Mouse (Mus musculus): ENCODE measurements around the gene Gm9736.
"Not testable (repeated sequence)": the region's sequence is repeated elsewhere in the genome, so short reads cannot be mapped to it uniquely, and the experiment has no call there.

Gene Gm9736

DNA sequence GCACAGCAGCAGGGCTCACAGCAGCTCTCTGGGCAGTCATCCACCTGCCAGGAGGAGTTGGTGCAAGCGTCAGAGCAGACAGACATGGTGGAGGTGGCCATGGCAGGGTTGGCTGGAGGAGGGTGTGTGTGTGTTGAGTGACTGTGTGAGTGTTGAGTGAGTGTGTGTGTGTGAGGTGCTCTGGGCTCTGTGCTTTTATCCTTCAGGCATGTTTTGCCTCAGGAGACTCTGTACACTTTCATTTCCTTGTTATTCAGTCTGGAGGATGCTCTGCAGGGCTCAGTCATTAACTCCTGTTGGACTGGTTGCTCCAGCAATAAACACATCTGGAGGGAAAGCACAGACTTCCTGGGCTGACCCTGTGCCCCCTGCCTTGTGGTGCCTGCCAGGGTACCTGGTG lies at the start of gene Gm9736:
Gene Gm9736 (minus strand): TSS at position 101 of the 400 bp plus-strand sequence.
- DNase-seq (ENCODE audit: low read depth, low spot score), result not testable (repeated sequence)

DNA sequence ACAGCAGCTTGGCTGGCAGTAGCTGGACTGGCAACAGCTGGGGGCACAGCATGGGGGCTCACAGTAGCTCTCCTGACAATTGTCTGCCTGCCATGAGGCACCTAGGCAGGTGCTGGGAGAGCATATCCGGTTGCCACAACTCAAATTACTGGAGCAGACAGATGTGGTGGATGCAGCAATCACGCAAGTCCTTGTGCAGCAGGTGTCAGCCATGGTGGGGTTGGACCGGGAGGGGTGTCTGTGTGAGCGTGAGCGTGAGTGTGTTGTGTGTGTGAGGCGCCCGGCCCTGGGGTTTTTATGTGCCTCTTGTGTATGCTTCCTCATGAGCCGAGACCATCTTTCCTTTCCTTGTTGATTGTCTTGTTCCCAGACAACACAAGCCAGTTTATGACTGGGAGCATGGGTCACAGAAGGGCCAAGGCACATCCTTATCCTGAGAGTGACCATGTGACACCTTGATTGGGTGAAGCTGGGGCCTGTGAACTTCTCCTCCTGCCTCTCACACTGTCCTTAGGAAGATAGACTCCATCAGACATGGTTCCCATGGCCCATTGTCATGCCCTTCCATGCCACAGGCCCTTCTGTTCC lies 47.9 kb upstream of the Gm9736 start, which contains the start of gene Gm19668:
Gene Gm19668 (minus strand): TSS at position 213 of the 588 bp plus-strand sequence.
- no peak for DNase-seq (ENCODE audit: low read depth, low spot score)

- DNase-seq (ENCODE audit: low read depth, low spot score), result not testable (repeated sequence)
These were observed 47.2 kb upstream of the Gm9736 start for GRCm38 (mm10) chr10:77798164-77798920.

- no peak for DNase-seq (ENCODE audit: low read depth, low spot score)
These were observed 46.5 kb upstream of the Gm9736 start for GRCm38 (mm10) chr10:77797677-77798076.

GRCm38 (mm10) chr10:77794976-77795375 lies 43.8 kb upstream of the Gm9736 start, which contains the start of gene Gm9639:
Gm9639 (minus strand) TSS chr10:77795076.
- no peak for DNase-seq (ENCODE audit: low read depth, low spot score)

GRCm38 (mm10) chr10:77788621-77789020 lies 37.5 kb upstream of the Gm9736 start:
- no peak for DNase-seq (ENCODE audit: low read depth, low spot score)

GRCm38 (mm10) chr10:77787876-77788275 lies 36.7 kb upstream of the Gm9736 start, which contains the start of gene Gm7137:
Gm7137 (minus strand) TSS chr10:77788200.
- not testable (repeated sequence) for DNase-seq (ENCODE audit: low read depth, low spot score)

DNA sequence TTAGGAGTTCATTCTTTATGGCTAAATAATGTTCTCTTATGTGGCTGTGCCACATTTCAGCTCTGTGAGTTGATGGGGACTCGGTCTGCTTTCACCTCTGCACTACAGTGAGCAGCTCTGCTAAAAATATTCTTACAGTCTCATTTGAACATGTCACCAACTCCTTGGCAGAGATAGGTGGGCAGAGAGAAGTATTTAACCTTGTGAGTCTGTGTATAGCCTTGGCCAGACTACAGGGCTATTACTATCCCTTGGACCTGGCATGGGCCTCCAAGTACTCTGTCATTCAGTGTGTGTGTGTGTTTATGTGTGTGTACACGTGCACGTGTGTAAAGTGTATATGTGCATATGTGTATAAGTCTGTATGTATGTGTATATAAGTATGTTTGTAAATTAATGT lies 32.2 kb upstream of the Gm9736 start:
- not testable (repeated sequence) for DNase-seq (ENCODE audit: low read depth, low spot score)

- DNase-seq (ENCODE audit: low read depth, low spot score), result not testable (repeated sequence)
These were observed 31.3 kb upstream of the Gm9736 start, which contains the start of gene Gm3250 for GRCm38 (mm10) chr10:77782442-77782841. Gm3250 (minus strand) TSS chr10:77782542.

DNA sequence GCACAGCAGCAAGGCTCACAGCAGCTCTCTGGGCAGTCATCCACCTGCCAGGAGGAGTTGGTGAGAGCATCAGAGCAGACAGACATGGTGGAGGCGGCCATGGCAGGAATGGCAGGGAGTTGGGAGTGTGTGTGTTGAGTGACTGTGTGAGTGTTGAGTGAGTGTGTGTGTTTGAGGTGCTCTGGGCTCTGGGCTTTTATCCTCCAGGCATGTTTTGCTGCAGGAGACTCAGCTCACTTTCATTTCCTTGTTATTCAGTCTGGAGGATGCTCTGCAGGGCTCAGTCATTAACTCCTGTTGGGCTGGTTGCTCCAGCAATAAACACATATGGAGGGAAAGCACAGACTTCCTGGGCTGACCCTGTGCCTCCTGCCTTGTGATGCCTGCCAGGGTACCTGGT lies 25.7 kb upstream of the Gm9736 start, which contains the start of gene Gm7138:
Gene Gm7138 (minus strand): TSS at position 101 of the 400 bp plus-strand sequence.
- not testable (repeated sequence) for DNase-seq (ENCODE audit: low read depth, low spot score)

DNA sequence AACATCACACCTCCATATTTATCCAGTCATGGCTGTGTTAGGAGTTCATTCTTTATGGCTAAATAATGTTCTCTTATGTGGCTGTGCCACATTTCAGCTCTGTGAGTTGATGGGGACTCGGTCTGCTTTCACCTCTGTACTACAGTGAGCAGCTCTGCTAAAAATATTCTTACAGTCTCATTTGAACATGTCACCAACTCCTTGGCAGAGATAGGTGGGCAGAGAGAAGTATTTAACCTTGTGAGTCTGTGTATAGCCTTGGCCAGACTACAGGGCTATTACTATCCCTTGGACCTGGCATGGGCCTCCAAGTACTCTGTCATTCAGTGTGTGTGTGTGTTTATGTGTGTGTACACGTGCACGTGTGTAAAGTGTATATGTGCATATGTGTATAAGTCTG lies 21.0 kb upstream of the Gm9736 start:
- not testable (repeated sequence) for DNase-seq (ENCODE audit: low read depth, low spot score)

GRCm38 (mm10) chr10:77771225-77771624 lies 20.1 kb upstream of the Gm9736 start, which contains the start of gene Gm3238:
Gm3238 (minus strand) TSS chr10:77771325.
- not testable (repeated sequence) for DNase-seq (ENCODE audit: low read depth, low spot score)

GRCm38 (mm10) chr10:77769727-77770126 lies 18.6 kb upstream of the Gm9736 start:
- no peak for DNase-seq (ENCODE audit: low read depth, low spot score)

GRCm38 (mm10) chr10:77759582-77759981 lies 8.4 kb upstream of the Gm9736 start, which contains the start of gene Gm3233:
Gm3233 (minus strand) TSS chr10:77759682.
- DNase-seq (ENCODE audit: low read depth, low spot score), result not testable (repeated sequence)

- no peak for DNase-seq (ENCODE audit: low read depth, low spot score)
These were observed 2.3 kb upstream of the Gm9736 start for GRCm38 (mm10) chr10:77753448-77753847.

DNA sequence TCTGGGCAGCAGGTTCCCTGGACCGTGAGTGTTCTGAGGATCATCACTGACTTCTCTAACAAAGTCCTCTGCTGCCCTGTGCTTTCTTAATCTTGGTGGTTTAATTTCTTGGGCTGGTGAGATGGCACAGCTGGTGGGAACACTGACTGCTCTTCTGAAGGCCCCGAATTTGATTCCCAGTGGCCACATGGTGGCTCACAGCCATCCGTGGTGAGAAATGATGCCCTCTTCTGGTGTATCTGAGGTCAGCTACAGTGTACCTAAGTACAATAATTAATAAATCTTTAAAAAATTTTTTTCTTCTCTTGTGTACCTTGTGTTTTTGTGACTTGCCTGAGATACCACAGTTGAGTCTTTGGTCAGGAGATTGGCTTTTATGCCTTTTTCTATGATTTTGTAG lies 1.2 kb upstream of the Gm9736 start:
- not testable (repeated sequence) for DNase-seq (ENCODE audit: low read depth, low spot score)

DNA sequence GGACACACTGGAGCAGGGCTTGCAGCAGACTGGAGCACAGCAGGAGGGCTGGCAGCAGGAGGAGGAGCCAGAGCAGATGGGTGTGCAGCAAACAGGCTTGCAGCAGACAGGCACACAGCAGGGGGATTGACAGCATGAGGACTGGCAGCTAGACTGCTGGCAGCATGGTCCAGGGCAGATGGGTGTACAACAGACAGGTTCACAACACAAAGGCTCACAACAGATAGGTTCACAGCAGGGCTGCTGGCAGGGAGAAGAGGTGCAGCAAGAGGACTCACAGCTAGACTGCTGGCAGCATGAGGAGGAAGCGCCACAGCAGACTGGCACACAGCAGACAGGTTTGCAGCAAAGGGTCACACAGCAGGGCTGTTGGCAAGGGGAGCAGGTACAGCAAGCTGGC lies 468 bp downstream of the Gm9736 start:
- not testable (repeated sequence) for DNase-seq (ENCODE audit: low read depth, low spot score)

- not testable (repeated sequence) for DNase-seq (ENCODE audit: low read depth, low spot score)
These were observed 9.0 kb downstream of the Gm9736 start, which contains the start of gene Gm18596 for GRCm38 (mm10) chr10:77741924-77742688. Gm18596 (minus strand) TSS chr10:77742638.

GRCm38 (mm10) chr10:77738929-77739328 lies 12.2 kb downstream of the Gm9736 start:
- DNase-seq (ENCODE audit: low read depth, low spot score), result no peak

GRCm38 (mm10) chr10:77735928-77736327 lies 15.2 kb downstream of the Gm9736 start:
- DNase-seq (ENCODE audit: low read depth, low spot score), result no peak

DNA sequence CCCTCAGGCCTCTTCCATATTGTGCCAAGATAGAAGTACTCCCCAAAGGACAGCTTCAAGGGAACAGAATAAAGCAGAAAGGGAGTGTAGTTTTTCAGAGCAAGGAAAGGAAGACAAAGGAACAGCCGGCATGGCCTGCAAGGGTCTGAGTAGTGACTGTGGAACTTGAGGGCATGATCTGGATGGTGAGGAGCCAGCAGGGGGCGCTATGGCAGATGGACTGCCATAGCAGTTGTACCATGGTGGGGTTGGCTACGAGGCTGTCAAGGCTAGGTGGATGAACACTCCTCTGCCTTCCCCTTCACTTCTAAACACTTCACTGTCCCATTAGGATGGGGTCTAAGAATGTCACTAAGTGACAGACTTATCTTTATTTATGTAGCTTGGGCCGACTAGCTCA lies 21.9 kb downstream of the Gm9736 start:
- no peak for DNase-seq (ENCODE audit: low read depth, low spot score)

DNA sequence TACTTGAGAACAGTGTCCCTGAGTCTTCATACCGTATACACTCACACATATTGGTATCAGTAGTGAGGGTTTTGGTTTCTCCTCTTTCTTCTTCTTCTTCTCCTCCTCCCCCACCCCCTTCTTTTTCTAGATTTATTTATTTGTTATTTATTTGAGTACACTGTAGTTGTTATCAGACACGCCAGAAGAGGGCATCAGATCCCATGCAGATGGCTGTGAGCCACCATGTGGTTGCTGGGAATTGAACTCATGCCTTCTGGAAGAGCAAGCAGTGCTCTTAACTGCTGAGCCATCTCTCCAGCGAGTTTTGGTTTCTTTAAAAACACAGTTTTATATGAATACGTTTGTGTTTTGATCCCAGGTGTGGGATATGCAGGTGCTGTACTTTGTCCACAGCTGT lies 22.9 kb downstream of the Gm9736 start:
- no peak for DNase-seq (ENCODE audit: low read depth, low spot score)
